Mouse (Mus musculus) limb, embryonic 10.5 days (tissue): ENCODE measurements around the gene Ttl. TPM values are rescaled to one million over a fixed set of nuclear protein-coding genes. Genes with fewer than 3 reads are reported as not detected.

Source experiments
- DNase-seq: peaks from one replicate; pipeline ENCODE4 v3.0.0-alpha.2; 2017; ENCODE audit warnings: low spot score
- H3K27ac ChIP-seq: fragments of 300-500 bp; sonication (generic); 2 replicates; pipeline ENCODE4 v1.5.1; 2016; ENCODE audit warnings: mild to moderate bottlenecking
- H3K27me3 ChIP-seq: fragments of 300-500 bp; sonication (generic); 2 replicates; pipeline ENCODE4 v1.6.1; 2016; ENCODE audit warnings: low read depth, mild to moderate bottlenecking; ENCODE audit not compliant: poor library complexity, severe bottlenecking
- H3K36me3 ChIP-seq: fragments of 300-500 bp; sonication (generic); 2 replicates; pipeline ENCODE4 v1.6.1; 2016; ENCODE audit warnings: mild to moderate bottlenecking, moderate library complexity
- H3K4me1 ChIP-seq: fragments of 300-500 bp; sonication (generic); 2 replicates; pipeline ENCODE4 v1.6.1; 2016
- H3K4me3 ChIP-seq: fragments of 300-500 bp; sonication (generic); 2 replicates; pipeline ENCODE4 v1.5.1; 2016; ENCODE audit warnings: mild to moderate bottlenecking, moderate library complexity
- H3K9me3 ChIP-seq: fragments of 300-500 bp; sonication (generic); replicated peaks from 2 replicates; pipeline ENCODE4 v1.6.1; 2016; ENCODE audit warnings: mild to moderate bottlenecking
- WGBS: fragments of 180-500 bp; shearing (Covaris S2); methylation state at CpG from one replicate; pipeline ENCODE4 v1.1.7; 2016; 5-methylcytosine and 5-hydroxymethylcytosine counted together
- polyA plus RNA-seq: library from polyadenylated mRNA; unstranded; fragments of >200 nt; fragmentation: Nextera tagmentation; extraction: Ambion mirVana; gene quantifications from 2 replicates; pipeline ENCODE4 v1.2.1, GENCODE M21; 2016

Gene Ttl
- polyA plus RNA-seq, 1 experiment from 2014 or later: 19.8 TPM

- 92% methylated on average over 18 of the region's 18 CpGs for WGBS
- no peak for DNase-seq
- H3K9me3 ChIP-seq: no peaks in the 10 kb centered on the region
- H3K27ac ChIP-seq: no peak overlapping the region
- no peaks in the 10 kb centered on the region for H3K27me3 ChIP-seq
- H3K4me1 ChIP-seq: no peaks in the 10 kb centered on the region
- H3K36me3 ChIP-seq: peaks cover 66% of the 10 kb centered on the region
- no peak overlapping the region for H3K4me3 ChIP-seq
Observed at GRCm38 (mm10) chr2:129093926-129094724, 28.4 kb downstream of the Ttl start.

- DNase-seq: peak; percentile 91
- Histone ChIP-seq H3K9me3 (no peaks in the 10 kb centered on the region), H3K36me3 (peaks cover 38% of the 10 kb centered on the region), H3K4me3 (peak within 1 kb of the TSS; percentile 90), H3K27me3 (no peaks in the 10 kb centered on the region), H3K4me1 (peaks cover 7% of the 10 kb centered on the region; the same call in 1 of the 2 replicates), H3K27ac (peak within 1 kb of the TSS; percentile 89)
- under 1% methylated on average over 35 of the region's 35 CpGs for WGBS
Observed at GRCm38 (mm10) chr2:129100784-129101310, 35.1 kb downstream of the Ttl start, which contains the start of gene Polr1b. Gene Polr1b (plus strand): TSS chr2:129100995.

GRCm38 (mm10) chr2:129112924-129113323 is 47.2 kb downstream of the Ttl start:
- no peak overlapping the region for H3K27ac ChIP-seq
- no peak for DNase-seq
- 95% methylated on average over 5 of the region's 5 CpGs for WGBS
- no peaks in the 10 kb centered on the region for H3K4me1 ChIP-seq
- peaks cover 92% of the 10 kb centered on the region for H3K36me3 ChIP-seq
- H3K4me3 ChIP-seq: no peak overlapping the region
- no peaks in the 10 kb centered on the region for H3K9me3 ChIP-seq
- no peaks in the 10 kb centered on the region for H3K27me3 ChIP-seq

GRCm38 (mm10) chr2:129115706-129116367 is 50.1 kb downstream of the Ttl start:
- DNase-seq: no peak
- H3K9me3 ChIP-seq: no peaks in the 10 kb centered on the region
- H3K36me3 ChIP-seq: peaks cover 95% of the 10 kb centered on the region
- no peaks in the 10 kb centered on the region for H3K27me3 ChIP-seq
- WGBS: 89% methylated on average over 9 of the region's 9 CpGs
- no peaks in the 10 kb centered on the region for H3K4me1 ChIP-seq
- H3K4me3 ChIP-seq: no peak overlapping the region
- H3K27ac ChIP-seq: no peak overlapping the region

- WGBS: 96% methylated on average over 1 of the region's 1 CpGs
- Histone ChIP-seq H3K36me3 (peaks cover 96% of the 10 kb centered on the region), H3K9me3 (no peaks in the 10 kb centered on the region), H3K27me3 (no peaks in the 10 kb centered on the region), H3K27ac (no peak overlapping the region), H3K4me3 (no peak overlapping the region), H3K4me1 (no peaks in the 10 kb centered on the region)
- no peak for DNase-seq
Observed at GRCm38 (mm10) chr2:129116368-129116739, 50.6 kb downstream of the Ttl start.

- no peaks in the 10 kb centered on the region for H3K4me1 ChIP-seq
- WGBS: 95% methylated on average over 12 of the region's 12 CpGs
- H3K27ac ChIP-seq: no peak overlapping the region
- H3K9me3 ChIP-seq: no peaks in the 10 kb centered on the region
- no peak for DNase-seq
- H3K27me3 ChIP-seq: no peaks in the 10 kb centered on the region
- no peak overlapping the region for H3K4me3 ChIP-seq
- peaks cover 99% of the 10 kb centered on the region for H3K36me3 ChIP-seq
Observed at GRCm38 (mm10) chr2:129118061-129118460, 52.3 kb downstream of the Ttl start.

- Histone ChIP-seq H3K27me3 (no peaks in the 10 kb centered on the region), H3K4me3 (no peak overlapping the region), H3K27ac (no peak overlapping the region), H3K36me3 (peaks cover 99% of the 10 kb centered on the region), H3K9me3 (no peaks in the 10 kb centered on the region), H3K4me1 (no peaks in the 10 kb centered on the region)
- DNase-seq: no peak
- WGBS: 97% methylated on average over 8 of the region's 8 CpGs
Observed at GRCm38 (mm10) chr2:129121986-129122385, 56.2 kb downstream of the Ttl start.

- H3K36me3 ChIP-seq: peaks cover 77% of the 10 kb centered on the region
- H3K27me3 ChIP-seq: no peaks in the 10 kb centered on the region
- peaks cover 17% of the 10 kb centered on the region for H3K4me1 ChIP-seq
- no peaks in the 10 kb centered on the region; the same call in 1 of the 2 replicates for H3K9me3 ChIP-seq
- peak within 1 kb of the TSS; percentile 72 for H3K4me3 ChIP-seq
- peak; percentile 93 for DNase-seq
- under 1% methylated on average over 35 of the region's 35 CpGs for WGBS
- H3K27ac ChIP-seq: peak within 1 kb of the TSS; percentile 90
Observed at GRCm38 (mm10) chr2:129129412-129129929, 63.7 kb downstream of the Ttl start, which contains the start of gene Chchd5. Gene Chchd5 (plus strand): TSS chr2:129129700.

- Histone ChIP-seq H3K4me1 (peaks cover 17% of the 10 kb centered on the region), H3K36me3 (peaks cover 71% of the 10 kb centered on the region), H3K27me3 (no peaks in the 10 kb centered on the region), H3K9me3 (no peaks in the 10 kb centered on the region; the same call in 1 of the 2 replicates), H3K27ac (peak overlapping the region; percentile 90), H3K4me3 (peak overlapping the region; percentile 72)
- no peak for DNase-seq
- WGBS: 46% methylated on average over 18 of the region's 18 CpGs
Observed at GRCm38 (mm10) chr2:129129987-129130545, 64.3 kb downstream of the Ttl start.

- Histone ChIP-seq H3K4me1 (peaks cover 17% of the 10 kb centered on the region), H3K27ac (peak overlapping the region; percentile 90; the same call in 1 of the 2 replicates), H3K27me3 (no peaks in the 10 kb centered on the region), H3K36me3 (peaks cover 64% of the 10 kb centered on the region), H3K4me3 (peak overlapping the region; percentile 72), H3K9me3 (no peaks in the 10 kb centered on the region; the same call in 1 of the 2 replicates)
- DNase-seq: no peak
- 95% methylated on average over 2 of the region's 2 CpGs for WGBS
Observed at GRCm38 (mm10) chr2:129130776-129131175, 65.0 kb downstream of the Ttl start.

- Histone ChIP-seq H3K27me3 (no peaks in the 10 kb centered on the region), H3K9me3 (no peaks in the 10 kb centered on the region; the same call in 1 of the 2 replicates), H3K36me3 (peaks cover 49% of the 10 kb centered on the region), H3K4me1 (peaks cover 17% of the 10 kb centered on the region), H3K4me3 (no peak overlapping the region), H3K27ac (no peak overlapping the region)
- whole genome bisulfite sequencing: 94% methylated on average over 7 of the region's 7 CpGs
- DNase-seq: no peak
Observed at GRCm38 (mm10) chr2:129132231-129132630, 66.5 kb downstream of the Ttl start.

- Histone ChIP-seq H3K36me3 (peaks cover 40% of the 10 kb centered on the region), H3K4me3 (no peak overlapping the region), H3K27ac (no peak overlapping the region), H3K27me3 (no peaks in the 10 kb centered on the region), H3K9me3 (no peaks in the 10 kb centered on the region; the same call in 1 of the 2 replicates), H3K4me1 (peaks cover 17% of the 10 kb centered on the region)
- DNase-seq: no peak
- 96% methylated on average over 14 of the region's 14 CpGs for WGBS
Observed at GRCm38 (mm10) chr2:129133006-129133805, 67.5 kb downstream of the Ttl start.
